Mouse (Mus musculus) ES-E14 (cell line): Measurements from ENCODE around the gene Lin54. TPM values are rescaled to one million over a fixed set of nuclear protein-coding genes. Genes with fewer than 3 reads are reported as not detected.

ENCODE experiments used
- DNase-seq: peaks from one replicate; pipeline ENCODE4 v3.0.0-alpha.2; 2013; ENCODE audit warnings: low read depth, low spot score
- H3K27ac ChIP-seq: 2 replicates; pipeline ENCODE4 v1.5.1; 2012; ENCODE audit warnings: low read depth, mild to moderate bottlenecking, low read length, moderate library complexity, mixed read lengths; ENCODE audit not compliant: poor library complexity, insufficient read depth, severe bottlenecking
- H3K36me3 ChIP-seq: 2 replicates; pipeline ENCODE4 v1.6.1; 2012; ENCODE audit warnings: mild to moderate bottlenecking, low read length, moderate library complexity, mixed read lengths; ENCODE audit not compliant: control insufficient read depth, poor library complexity, insufficient read depth, severe bottlenecking
- H3K4me1 ChIP-seq, 2 experiments: fragments of 150-350 bp in 1 of 2; sonication (generic) in 1 of 2; 2 replicates each; pipeline ENCODE4 v1.6.1; 2012; ENCODE audit warnings: low read length in 2 of 2, mild to moderate bottlenecking in 1 of 2, mixed read lengths in 1 of 2; ENCODE audit not compliant: control insufficient read depth in 2 of 2, insufficient read depth in 2 of 2, poor library complexity in 1 of 2
- H3K4me3 ChIP-seq, 2 experiments: fragments of 150-350 bp in 1 of 2; sonication (generic) in 1 of 2; 2 replicates each; pipeline ENCODE4 v1.5.1; 2012; ENCODE audit warnings: low read length in 2 of 2, low read depth in 1 of 2, mild to moderate bottlenecking in 1 of 2, mixed read lengths in 1 of 2; ENCODE audit not compliant: insufficient read depth in 1 of 2, poor library complexity in 1 of 2, severe bottlenecking in 1 of 2
- H3K9ac ChIP-seq: 2 replicates; pipeline ENCODE4 v1.6.1; 2012; ENCODE audit warnings: low read depth, mild to moderate bottlenecking, low read length, mixed read lengths; ENCODE audit not compliant: poor library complexity, insufficient read depth, severe bottlenecking
- H3K9me3 ChIP-seq: fragments of 150-350 bp; sonication (generic); 2 replicates; pipeline ENCODE4 v1.6.1; 2012; ENCODE audit warnings: low read depth, mild to moderate bottlenecking, low read length; ENCODE audit not compliant: control insufficient read depth, insufficient read depth
- CHD2 ChIP-seq: IDR thresholded peaks from 2 replicates; pipeline ENCODE4 v1.6.1; 2014; ENCODE audit warnings: mild to moderate bottlenecking, low read depth, low read length, inconsistent platforms
- HCFC1 ChIP-seq: IDR thresholded peaks from 2 replicates; pipeline ENCODE4 v1.6.1; 2012; ENCODE audit warnings: low read length, inconsistent platforms, borderline replicate concordance; ENCODE audit not compliant: insufficient read depth
- MAFK ChIP-seq: IDR thresholded peaks from 2 replicates; pipeline ENCODE4 v1.6.1; 2014; ENCODE audit warnings: mild to moderate bottlenecking, low read depth, low read length, inconsistent platforms; ENCODE audit not compliant: insufficient read depth
- ZC3H11A ChIP-seq: IDR thresholded peaks from 2 replicates; pipeline ENCODE4 v1.6.1; 2012; ENCODE audit warnings: low read depth, mild to moderate bottlenecking, inconsistent platforms, low read length, borderline replicate concordance
- ZNF384 ChIP-seq: IDR thresholded peaks from 2 replicates; pipeline ENCODE4 v1.6.1; 2012; ENCODE audit warnings: low read depth, low read length, inconsistent platforms
- in situ Hi-C, 2 experiments: fragments of 600-800 bp; cut with MboI; formaldehyde crosslinking; loops; one replicate each; pipeline ENCODE4 v1.15.1; 2025; ENCODE audit warnings: low sequenced_read_pairs in 2 of 2, inconsistent platforms in 1 of 2; ENCODE audit not compliant: unreplicated experiment in 2 of 2
- total RNA-seq: library from RNA; depleted of rRNA; stranded (reverse); fragments of 300-350 nt; gene quantifications from 2 replicates; pipeline ENCODE4 v1.2.3, GENCODE M21; 2012

Gene Lin54
- total RNA-seq, 1 experiment, result 27.8 TPM

DNA sequence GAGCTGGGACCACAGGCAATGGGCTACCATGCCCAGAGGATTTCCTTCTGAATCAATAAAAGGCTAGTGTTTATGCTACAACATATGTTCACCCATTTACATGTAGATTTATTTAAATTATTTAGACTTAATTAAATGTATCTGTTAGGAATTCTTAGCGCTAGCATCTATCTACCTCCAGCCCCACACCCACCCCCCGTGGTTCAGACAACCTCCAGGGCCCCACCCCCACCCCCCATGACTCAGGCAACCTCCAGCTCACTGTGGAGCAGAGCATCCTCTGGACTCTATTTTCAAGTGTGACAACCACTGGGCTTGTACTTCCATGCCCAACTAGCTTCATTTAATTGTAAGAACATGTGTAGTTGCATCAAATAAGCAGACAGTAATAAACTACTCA is 48.6 kb downstream of the Lin54 start:
- Histone ChIP-seq H3K9me3 (no peaks in the 10 kb centered on the region), H3K27ac (no peak overlapping the region), H3K4me3 (no peak overlapping the region), H3K36me3 (peaks cover 11% of the 10 kb centered on the region), H3K4me1 (peaks cover 0 to 2% of the 10 kb centered on the region in 2 experiments; a peak in 2 of 4 replicates), H3K9ac (no peak overlapping the region)
- in situ Hi-C loops, result no loop called here
- no peak for TF ChIP-seq MAFK
- no peak for TF ChIP-seq HCFC1
- no peak for TF ChIP-seq ZNF384
- no peak for TF ChIP-seq CHD2
- no peak for TF ChIP-seq ZC3H11A
- DNase-seq, result no peak

DNA sequence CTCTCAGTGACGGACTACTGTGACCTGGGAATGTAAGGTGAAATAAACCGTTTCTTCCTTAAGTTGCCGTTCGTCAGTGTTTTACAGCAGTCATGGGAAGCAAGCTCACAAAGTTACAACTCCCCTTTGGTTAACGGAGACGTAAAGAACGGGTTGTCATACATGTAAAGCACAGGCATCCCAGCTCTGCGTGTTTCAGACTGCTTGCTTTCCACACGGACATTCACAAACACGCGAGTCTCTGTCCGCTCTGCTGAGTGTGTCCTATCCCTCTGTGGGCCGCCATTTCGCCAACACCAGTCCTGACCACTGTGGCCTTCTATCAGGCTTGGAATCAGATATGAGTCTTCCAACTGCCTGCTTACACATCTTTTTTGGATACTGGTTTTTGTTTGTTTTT is 61.6 kb downstream of the Lin54 start:
- H3K9ac ChIP-seq, result no peak overlapping the region
- TF ChIP-seq CHD2, result no peak
- TF ChIP-seq HCFC1, result no peak
- TF ChIP-seq ZNF384, result no peak
- no peak for TF ChIP-seq MAFK
- no peak for TF ChIP-seq ZC3H11A
- H3K27ac ChIP-seq, result peak overlapping the region; percentile 47; the same call in 1 of the 2 replicates
- no peak overlapping the region for H3K4me3 ChIP-seq
- in situ Hi-C loops, result no loop called here
- H3K36me3 ChIP-seq, result peaks cover 5% of the 10 kb centered on the region; the same call in 1 of the 2 replicates
- no peaks in the 10 kb centered on the region for H3K4me1 ChIP-seq
- H3K9me3 ChIP-seq, result no peaks in the 10 kb centered on the region
- no peak for DNase-seq

DNA sequence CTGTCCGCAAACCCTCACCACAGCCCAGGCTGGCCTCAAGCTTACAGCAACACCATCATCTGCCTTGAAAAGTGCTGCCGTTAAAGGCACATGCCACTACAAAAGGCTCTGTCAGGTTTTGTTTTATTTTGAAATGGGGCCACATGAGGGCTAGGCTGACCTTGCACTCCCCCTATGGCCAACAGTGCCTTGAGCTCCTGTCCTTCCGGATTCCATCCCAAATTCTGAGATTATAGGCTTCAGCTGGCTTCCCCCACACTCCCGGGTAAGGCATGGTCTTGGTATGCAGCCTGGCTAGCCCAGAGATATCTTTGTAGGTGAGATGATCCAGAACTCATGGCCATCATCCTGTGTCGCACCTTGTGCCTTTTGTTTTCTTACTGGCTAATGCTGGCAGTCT is 62.5 kb downstream of the Lin54 start:
- in situ Hi-C loops, result no loop called here
- H3K9ac ChIP-seq, result no peak overlapping the region
- no peaks in the 10 kb centered on the region for H3K4me1 ChIP-seq
- DNase-seq, result no peak
- peaks cover 5% of the 10 kb centered on the region; the same call in 1 of the 2 replicates for H3K36me3 ChIP-seq
- H3K4me3 ChIP-seq, result no peak overlapping the region
- TF ChIP-seq ZNF384 (no peak), CHD2 (no peak), MAFK (no peak), ZC3H11A (no peak), HCFC1 (no peak)
- no peaks in the 10 kb centered on the region for H3K9me3 ChIP-seq
- H3K27ac ChIP-seq, result no peak overlapping the region

DNA sequence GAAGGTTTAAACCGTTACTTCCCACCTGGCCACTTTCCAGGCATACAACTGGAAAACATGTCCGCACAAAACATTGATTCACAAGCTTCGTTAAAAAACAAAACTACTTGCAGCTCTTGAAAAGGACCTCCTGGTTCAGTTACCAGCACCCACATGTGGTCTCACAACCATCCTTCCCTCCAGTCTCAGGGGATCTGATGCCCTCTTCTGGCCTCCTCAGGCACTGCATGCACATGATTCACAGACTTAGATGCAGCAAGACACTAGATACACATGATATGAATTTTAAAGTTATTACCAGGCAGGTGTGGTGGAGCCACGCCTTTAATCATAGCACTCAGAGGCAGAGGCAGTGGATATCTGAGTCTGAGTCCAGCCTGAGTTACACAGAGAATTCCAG is 63.4 kb downstream of the Lin54 start:
- Histone ChIP-seq H3K9me3 (no peaks in the 10 kb centered on the region), H3K9ac (no peak overlapping the region), H3K4me3 (no peak overlapping the region), H3K36me3 (peaks cover 5% of the 10 kb centered on the region; the same call in 1 of the 2 replicates), H3K4me1 (no peaks in the 10 kb centered on the region), H3K27ac (no peak overlapping the region)
- DNase-seq, result no peak
- TF ChIP-seq MAFK, result no peak
- TF ChIP-seq ZNF384, result no peak
- TF ChIP-seq ZC3H11A, result no peak
- TF ChIP-seq HCFC1, result no peak
- TF ChIP-seq CHD2, result no peak
- in situ Hi-C loops, result no loop called here

DNA sequence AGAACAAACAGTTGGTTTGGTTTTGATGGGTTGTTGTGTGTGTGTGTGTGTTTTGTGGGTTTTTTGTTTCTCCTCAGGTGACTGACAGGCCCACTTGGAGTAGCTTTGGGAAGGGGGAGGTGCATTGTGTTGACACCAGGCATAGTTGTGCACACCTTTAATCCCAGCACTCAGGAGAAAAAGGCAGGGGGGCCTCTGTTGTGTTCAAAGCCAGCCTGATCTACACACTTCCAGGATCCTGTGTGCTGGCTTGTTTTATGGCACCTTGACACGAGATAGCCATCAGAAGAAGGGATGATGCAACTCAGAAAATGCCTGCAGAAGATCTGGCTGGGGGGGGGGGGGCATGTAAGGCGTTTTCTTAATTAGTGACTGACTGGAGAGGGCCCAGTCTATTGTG is 69.5 kb downstream of the Lin54 start:
- Histone ChIP-seq H3K9me3 (no peaks in the 10 kb centered on the region), H3K4me3 (no peak overlapping the region), H3K27ac (no peak overlapping the region), H3K36me3 (peaks cover 23% of the 10 kb centered on the region), H3K9ac (peak overlapping the region; percentile 94; the same call in 1 of the 2 replicates), H3K4me1 (peaks cover 0 to 11% of the 10 kb centered on the region in 2 experiments; a peak in 2 of 4 replicates)
- no peak for TF ChIP-seq MAFK
- TF ChIP-seq HCFC1, result no peak
- no peak for TF ChIP-seq CHD2
- DNase-seq, result no peak
- in situ Hi-C loops, result no loop called here
